12 mouse cellular contexts compared by ENCODE assay signal in genomic region chr6:113748351-113748750, GRCm38 (mm10). TPM values are rescaled to one million over a fixed set of nuclear protein-coding genes. Genes with fewer than 3 reads are reported as not detected.
DNase-seq lines count a peak whose midpoint lies in the region; ATAC-seq and TF ChIP-seq lines count a peak whose summit lies in the region.
"Had no signal": no experiment of that assay in that cellular context is flagged by ENCODE, and none has a peak within 500 bp of the region (broad histone marks: within the 10 kb centered on the region; RNA-seq: fewer than 3 reads in every experiment).

No protein-coding gene starts in this region.

- peak overlapping the region; percentile 20; the same call in 1 of the 2 replicates for H3K4me3 ChIP-seq in heart, embryonic 13.5 days
- H3K4me3 ChIP-seq in testis, adult 2 months (ENCODE audit: control insufficient read depth, low read depth, low read length) = peak overlapping the region; percentile 47
- H3K4me3 ChIP-seq in limb, embryonic 11.5 days (ENCODE audit: low read depth, low read length) = no peak overlapping the region
- H3K4me3 ChIP-seq: hindbrain, embryonic 15.5 days; limb, embryonic 15.5 days had no signal

- H3K9ac ChIP-seq in heart, embryonic 13.5 days = no peak overlapping the region
- H3K9ac ChIP-seq in limb, embryonic 11.5 days (ENCODE audit: low read length) = no peak overlapping the region
- H3K9ac ChIP-seq: hindbrain, embryonic 15.5 days; limb, embryonic 15.5 days had no signal

- no peaks in the 10 kb centered on the region for H3K36me3 ChIP-seq in heart, embryonic 13.5 days
- no peaks in the 10 kb centered on the region for H3K36me3 ChIP-seq in testis, adult 2 months (ENCODE audit: control insufficient read depth, insufficient read depth, low read length)
- H3K36me3 ChIP-seq in limb, embryonic 11.5 days (ENCODE audit: control insufficient read depth, insufficient read depth, low read length) = no peaks in the 10 kb centered on the region
- H3K36me3 ChIP-seq: G1E; limb, embryonic 15.5 days had no signal

- 20% methylated on average over 26 of the region's 26 CpGs for WGBS in heart, embryonic 13.5 days
- WGBS in limb, embryonic 11.5 days = 28% methylated on average over 26 of the region's 26 CpGs

- no peak for DNase-seq in heart, adult 18-20 months
- no peak for DNase-seq in testis, postnatal 14 days (ENCODE audit: low spot score)
- DNase-seq in limb, embryonic 11.5 days (ENCODE audit: low spot score) = peak; percentile 28
- peak; percentile 40 for DNase-seq in thymus, postnatal 4 days
- no peak for DNase-seq in right cerebral cortex, postnatal 36 days (ENCODE audit: low spot score in 2 of 2)
- no peak for DNase-seq in frontal cortex, postnatal 25 days (ENCODE audit: low spot score in 2 of 2)
- DNase-seq: cerebellum, adult 2 months had no signal

- no peak for TF ChIP-seq CTCF in testis, adult 2 months (IDR thresholded peaks at IDR 0.05; ENCODE audit: control insufficient read depth, insufficient read depth, insufficient replicate concordance, low read depth, low read length)

- no peak for TF ChIP-seq POLR2A in testis, adult 2 months (IDR thresholded peaks at IDR 0.05; ENCODE audit: control insufficient read depth, low read depth, low read length)

- no peaks in the 10 kb centered on the region for H3K9me3 ChIP-seq in heart, embryonic 13.5 days
- H3K9me3 ChIP-seq in limb, embryonic 11.5 days (ENCODE audit: control insufficient read depth, low read length) = no peaks in the 10 kb centered on the region
- H3K9me3 ChIP-seq: G1E; hindbrain, embryonic 15.5 days; limb, embryonic 15.5 days had no signal

- H3K27me3 ChIP-seq in heart, embryonic 13.5 days (replicated peaks) = peaks cover 86% of the 10 kb centered on the region
- no peaks in the 10 kb centered on the region for H3K27me3 ChIP-seq in testis, adult 2 months (ENCODE audit: control insufficient read depth, insufficient read depth, low read length)
- H3K27me3 ChIP-seq in limb, embryonic 11.5 days (ENCODE audit: control insufficient read depth, insufficient read depth, low read length) = peaks cover 6% of the 10 kb centered on the region; the same call in 1 of the 2 replicates

- H3K4me2 ChIP-seq in heart, embryonic 13.5 days = peak overlapping the region; percentile 47
- H3K4me2 ChIP-seq in limb, embryonic 11.5 days (ENCODE audit: low read depth, severe bottlenecking) = no peak overlapping the region
- H3K4me2 ChIP-seq: hindbrain, embryonic 15.5 days; limb, embryonic 15.5 days had no signal

- H3K4me1 ChIP-seq in heart, embryonic 13.5 days = no peaks in the 10 kb centered on the region
- peaks cover 10% of the 10 kb centered on the region for H3K4me1 ChIP-seq in testis, adult 2 months (ENCODE audit: control insufficient read depth, insufficient read depth, low read length)
- no peaks in the 10 kb centered on the region for H3K4me1 ChIP-seq in limb, embryonic 11.5 days (ENCODE audit: control insufficient read depth, insufficient read depth, low read length)
- H3K4me1 ChIP-seq: hindbrain, embryonic 15.5 days; limb, embryonic 15.5 days had no signal

- no peak for ATAC-seq in heart, embryonic 13.5 days (ENCODE audit: extremely low read depth, insufficient number of reproducible peaks, low FRiP score, low TSS enrichment)
- no peak for ATAC-seq in limb, embryonic 11.5 days (ENCODE audit: insufficient number of reproducible peaks, low FRiP score, low TSS enrichment, low read depth)

- H3K27ac ChIP-seq in heart, embryonic 13.5 days (replicated peaks) = no peak overlapping the region
- H3K27ac ChIP-seq in testis, adult 2 months (ENCODE audit: control insufficient read depth, insufficient read depth, low read depth, low read length) = no peak overlapping the region
- no peak overlapping the region for H3K27ac ChIP-seq in limb, embryonic 11.5 days (replicated peaks; ENCODE audit: low read depth, low read length)
- H3K27ac ChIP-seq: hindbrain, embryonic 15.5 days; limb, embryonic 15.5 days had no signal

RNA-seq across cellular contexts. Expression of gene Sec13, which starts 7.8 kb away (rescaled TPM):
- polyA plus RNA-seq in heart, embryonic 13.5 days (2015; fragmentation: Nextera tagmentation; extraction: Ambion mirVana) = 200 and 215 TPM in 2 replicates
- 10 to 100 TPM; 63.7 to 64.6 TPM for total RNA-seq in heart, adult 18-20 months (2021)
- 113 and 114 TPM in 2 replicates for polyA plus RNA-seq in testis, adult 2 months (2012; rRNA removed)
- 307 and 308 TPM in 2 replicates for polyA plus RNA-seq in limb, embryonic 11.5 days (2014; fragmentation: Nextera tagmentation; extraction: Ambion mirVana)

RNA-seq across cellular contexts. Expression of gene Ghrl, which starts 28.7 kb away (rescaled TPM):
- not detected in 2 replicates for polyA plus RNA-seq in heart, embryonic 13.5 days (2015; fragmentation: Nextera tagmentation; extraction: Ambion mirVana)
- total RNA-seq in heart, adult 18-20 months (2021) = not detected
- 108 and 119 TPM in 2 replicates for polyA plus RNA-seq in testis, adult 2 months (2012; rRNA removed)
- polyA plus RNA-seq in limb, embryonic 11.5 days (2014; fragmentation: Nextera tagmentation; extraction: Ambion mirVana) = 0.72 and 1.3 TPM in 2 replicates
- total RNA-seq: G1E had no signal
- polyA plus RNA-seq: G1E had no signal

RNA-seq across cellular contexts. Expression of gene Tatdn2, which starts 51.5 kb away (rescaled TPM):
- polyA plus RNA-seq in heart, embryonic 13.5 days (2015; fragmentation: Nextera tagmentation; extraction: Ambion mirVana) = 0.52 and 0.65 TPM in 2 replicates
- total RNA-seq in heart, adult 18-20 months (2021) = 10 to 100 TPM; 64.5 to 67.4 TPM
- polyA plus RNA-seq in testis, adult 2 months (2012; rRNA removed) = 14.2 and 15.9 TPM in 2 replicates
- 1.1 and 1.6 TPM in 2 replicates for polyA plus RNA-seq in limb, embryonic 11.5 days (2014; fragmentation: Nextera tagmentation; extraction: Ambion mirVana)

Comparison
In these comparisons a context has a peak if more than half of its experiments do, and no peak if none do; other contexts are left out.
1. DNase-seq: peak in limb, embryonic 11.5 days (single experiment) and thymus, postnatal 4 days (single experiment); none in heart, adult 18-20 months (0 of 2), testis, postnatal 14 days (single experiment), right cerebral cortex, postnatal 36 days (0 of 2) and frontal cortex, postnatal 25 days (0 of 2).
2. RNA of gene Ghrl, which starts 28.7 kb away (polyA plus RNA-seq): 108 to 119 TPM in testis, adult 2 months; 0.72 to 1.3 TPM in limb, embryonic 11.5 days and not detected in heart, embryonic 13.5 days; every median in the first group is over 10 times any median in the second.